Mouse (Mus musculus) limb, embryonic 10.5 days (tissue): ENCODE measurements around the gene Cntfr. TPM values are rescaled to one million over a fixed set of nuclear protein-coding genes. Genes with fewer than 3 reads are reported as not detected.
"Not testable (repeated sequence)": the region's sequence is repeated elsewhere in the genome, so short reads cannot be mapped to it uniquely, and the experiment has no call there.

Source experiments
- DNase-seq: peaks from one replicate; pipeline ENCODE4 v3.0.0-alpha.2; 2017; ENCODE audit warnings: low spot score
- H3K27ac ChIP-seq: fragments of 300-500 bp; sonication (generic); 2 replicates; pipeline ENCODE4 v1.5.1; 2016; ENCODE audit warnings: mild to moderate bottlenecking
- H3K27me3 ChIP-seq: fragments of 300-500 bp; sonication (generic); 2 replicates; pipeline ENCODE4 v1.6.1; 2016; ENCODE audit warnings: low read depth, mild to moderate bottlenecking; ENCODE audit not compliant: poor library complexity, severe bottlenecking
- H3K36me3 ChIP-seq: fragments of 300-500 bp; sonication (generic); 2 replicates; pipeline ENCODE4 v1.6.1; 2016; ENCODE audit warnings: mild to moderate bottlenecking, moderate library complexity
- H3K4me1 ChIP-seq: fragments of 300-500 bp; sonication (generic); 2 replicates; pipeline ENCODE4 v1.6.1; 2016
- H3K4me3 ChIP-seq: fragments of 300-500 bp; sonication (generic); 2 replicates; pipeline ENCODE4 v1.5.1; 2016; ENCODE audit warnings: mild to moderate bottlenecking, moderate library complexity
- H3K9me3 ChIP-seq: fragments of 300-500 bp; sonication (generic); replicated peaks from 2 replicates; pipeline ENCODE4 v1.6.1; 2016; ENCODE audit warnings: mild to moderate bottlenecking
- WGBS: fragments of 180-500 bp; shearing (Covaris S2); methylation state at CpG from one replicate; pipeline ENCODE4 v1.1.7; 2016; 5-methylcytosine and 5-hydroxymethylcytosine counted together
- polyA plus RNA-seq: library from polyadenylated mRNA; unstranded; fragments of >200 nt; fragmentation: Nextera tagmentation; extraction: Ambion mirVana; gene quantifications from 2 replicates; pipeline ENCODE4 v1.2.1, GENCODE M21; 2016

Cntfr gene
- polyA plus RNA-seq, 1 experiment from 2014 or later = 6.1 TPM

GRCm38 (mm10) chr4:41704651-41705050 lies 7.8 kb upstream of the Cntfr start:
- Histone ChIP-seq H3K9me3 (no peaks in the 10 kb centered on the region), H3K27me3 (peaks cover 44% of the 10 kb centered on the region), H3K36me3 (no peaks in the 10 kb centered on the region), H3K27ac (no peak overlapping the region), H3K4me3 (no peak overlapping the region), H3K4me1 (peaks cover 41% of the 10 kb centered on the region)
- DNase-seq = no peak
- 1% methylated on average over 5 of the region's 5 CpGs for WGBS

- H3K27ac ChIP-seq, H3K4me3 ChIP-seq, H3K36me3 ChIP-seq, H3K9me3 ChIP-seq, DNase-seq: not testable (repeated sequence)
- Histone ChIP-seq H3K4me1 (peaks cover 28% of the 10 kb centered on the region), H3K27me3 (peaks cover 52% of the 10 kb centered on the region)
- 69% methylated on average over 2 of the region's 2 CpGs for WGBS
These were observed 5.3 kb upstream of the Cntfr start for GRCm38 (mm10) chr4:41702226-41702625.

GRCm38 (mm10) chr4:41700224-41700623 lies 3.3 kb upstream of the Cntfr start:
- Histone ChIP-seq H3K4me1 (peaks cover 22% of the 10 kb centered on the region), H3K27me3 (peaks cover 38% of the 10 kb centered on the region)
- WGBS = 81% methylated on average over 3 of the region's 8 CpGs
- H3K9me3 ChIP-seq, H3K36me3 ChIP-seq, H3K4me3 ChIP-seq, H3K27ac ChIP-seq, DNase-seq: not testable (repeated sequence)

- H3K9me3 ChIP-seq, H3K27ac ChIP-seq, H3K36me3 ChIP-seq, DNase-seq, H3K4me3 ChIP-seq: not testable (repeated sequence)
- WGBS = 78% methylated on average over 10 of the region's 10 CpGs
- peaks cover 18% of the 10 kb centered on the region for H3K4me1 ChIP-seq
- H3K27me3 ChIP-seq = peaks cover 34% of the 10 kb centered on the region
These were observed 2.9 kb upstream of the Cntfr start, which contains the start of gene Il11ra1 for GRCm38 (mm10) chr4:41699783-41700182. Gene Il11ra1, plus strand, starts transcription at chr4:41699989.

GRCm38 (mm10) chr4:41698421-41699016 lies 1.6 kb upstream of the Cntfr start:
- not testable (repeated sequence) for H3K36me3 ChIP-seq, H3K27ac ChIP-seq, DNase-seq, H3K9me3 ChIP-seq, H3K4me3 ChIP-seq, H3K4me1 ChIP-seq
- WGBS = 5% methylated on average over 23 of the region's 32 CpGs
- peaks cover 24% of the 10 kb centered on the region for H3K27me3 ChIP-seq

GRCm38 (mm10) chr4:41696452-41696851 lies 437 bp downstream of the Cntfr start:
- not testable (repeated sequence) for H3K36me3 ChIP-seq, DNase-seq, H3K9me3 ChIP-seq, H3K27ac ChIP-seq, H3K4me3 ChIP-seq
- H3K4me1 ChIP-seq = peaks cover 11% of the 10 kb centered on the region
- 2% methylated on average over 14 of the region's 15 CpGs for WGBS
- peaks cover 29% of the 10 kb centered on the region for H3K27me3 ChIP-seq

- H3K36me3 ChIP-seq, DNase-seq, H3K9me3 ChIP-seq, H3K27ac ChIP-seq: not testable (repeated sequence)
- Histone ChIP-seq H3K27me3 (peaks cover 29% of the 10 kb centered on the region), H3K4me1 (peaks cover 11% of the 10 kb centered on the region), H3K4me3 (peak overlapping the region; percentile 31)
- WGBS = 2% methylated on average over 18 of the region's 38 CpGs
These were observed 1.1 kb downstream of the Cntfr start for GRCm38 (mm10) chr4:41695800-41696199.

- H3K27me3 ChIP-seq = peaks cover 27% of the 10 kb centered on the region
- H3K27ac ChIP-seq, H3K36me3 ChIP-seq, H3K4me3 ChIP-seq, DNase-seq, H3K4me1 ChIP-seq, H3K9me3 ChIP-seq: not testable (repeated sequence)
- WGBS = 13% methylated on average over 4 of the region's 4 CpGs
These were observed 3.4 kb downstream of the Cntfr start for GRCm38 (mm10) chr4:41693511-41693910.

GRCm38 (mm10) chr4:41690014-41690413 lies 6.9 kb downstream of the Cntfr start:
- not testable (repeated sequence) for H3K4me3 ChIP-seq, H3K9me3 ChIP-seq, H3K4me1 ChIP-seq, DNase-seq, H3K36me3 ChIP-seq, H3K27ac ChIP-seq
- peaks cover 30% of the 10 kb centered on the region for H3K27me3 ChIP-seq
- WGBS = no CpG with 5 or more reads among the region's 4 CpGs

- Histone ChIP-seq H3K4me1 (peaks cover 10% of the 10 kb centered on the region), H3K27me3 (peaks cover 39% of the 10 kb centered on the region)
- WGBS = 58% methylated on average over 1 of the region's 1 CpGs
- not testable (repeated sequence) for H3K9me3 ChIP-seq, DNase-seq, H3K4me3 ChIP-seq, H3K36me3 ChIP-seq, H3K27ac ChIP-seq
These were observed 8.3 kb downstream of the Cntfr start for GRCm38 (mm10) chr4:41688562-41688961.

- DNase-seq, H3K27ac ChIP-seq, H3K4me3 ChIP-seq, H3K9me3 ChIP-seq, H3K36me3 ChIP-seq: not testable (repeated sequence)
- Histone ChIP-seq H3K27me3 (peaks cover 51% of the 10 kb centered on the region), H3K4me1 (peaks cover 21% of the 10 kb centered on the region)
- 55% methylated on average over 10 of the region's 10 CpGs for WGBS
These were observed 10.9 kb downstream of the Cntfr start for GRCm38 (mm10) chr4:41685882-41686492.

- not testable (repeated sequence) for H3K36me3 ChIP-seq, H3K9me3 ChIP-seq, H3K4me3 ChIP-seq, H3K27ac ChIP-seq, DNase-seq
- 0% methylated on average over 14 of the region's 14 CpGs for WGBS
- Histone ChIP-seq H3K27me3 (peaks cover 60% of the 10 kb centered on the region), H3K4me1 (peaks cover 27% of the 10 kb centered on the region)
These were observed 11.9 kb downstream of the Cntfr start for GRCm38 (mm10) chr4:41684931-41685453.

- peaks cover 34% of the 10 kb centered on the region for H3K4me1 ChIP-seq
- not testable (repeated sequence) for DNase-seq, H3K27ac ChIP-seq, H3K9me3 ChIP-seq, H3K36me3 ChIP-seq
- 2% methylated on average over 24 of the region's 27 CpGs for WGBS
- peaks cover 67% of the 10 kb centered on the region for H3K27me3 ChIP-seq
- H3K4me3 ChIP-seq = peak overlapping the region; percentile 25; the same call in 1 of the 2 replicates
These were observed 12.6 kb downstream of the Cntfr start for GRCm38 (mm10) chr4:41684131-41684930.
